Mouse (Mus musculus) embryonic facial prominence, embryonic 14.5 days (tissue): Measurements from ENCODE around the gene Ripor1. TPM values are rescaled to one million over a fixed set of nuclear protein-coding genes. Genes with fewer than 3 reads are reported as not detected.

Experiments
- ATAC-seq: fragments of 200-750 bp; cut with Nextera tagmentation; 2 replicates; pipeline ENCODE4 v1.8.0; 2017; ENCODE audit warnings: low read depth, moderate number of reproducible peaks, moderate TSS enrichment
- DNase-seq: peaks from one replicate; pipeline ENCODE4 v3.0.0-alpha.2; 2015; ENCODE audit warnings: low spot score
- H3K27ac ChIP-seq: fragments of 300-500 bp; sonication (generic); replicated peaks from 2 replicates; pipeline ENCODE4 v1.5.1; 2014; ENCODE audit warnings: low read depth, mild to moderate bottlenecking, low read length, moderate library complexity
- H3K27me3 ChIP-seq: fragments of 300-500 bp; sonication (generic); replicated peaks from 2 replicates; pipeline ENCODE4 v1.6.1; 2014; ENCODE audit warnings: low read length; ENCODE audit not compliant: control insufficient read depth, insufficient read depth
- H3K36me3 ChIP-seq: fragments of 300-500 bp; sonication (generic); 2 replicates; pipeline ENCODE4 v1.6.1; 2014; ENCODE audit warnings: low read length, mixed read lengths; ENCODE audit not compliant: control insufficient read depth, insufficient read depth
- H3K4me1 ChIP-seq: fragments of 300-500 bp; sonication (generic); 2 replicates; pipeline ENCODE4 v1.6.1; 2014; ENCODE audit warnings: antibody characterized with exemption, low read length; ENCODE audit not compliant: control insufficient read depth, insufficient read depth
- H3K4me2 ChIP-seq: fragments of 300-500 bp; sonication (generic); 2 replicates; pipeline ENCODE4 v1.6.1; 2014; ENCODE audit warnings: low read depth, mild to moderate bottlenecking, low read length, moderate library complexity, mixed read lengths
- H3K4me3 ChIP-seq: fragments of 300-500 bp; sonication (generic); 2 replicates; pipeline ENCODE4 v1.5.1; 2014; ENCODE audit warnings: low read depth, mild to moderate bottlenecking, low read length
- H3K9ac ChIP-seq: fragments of 300-500 bp; sonication (generic); 2 replicates; pipeline ENCODE4 v1.6.1; 2014; ENCODE audit warnings: low read depth, mild to moderate bottlenecking, low read length, moderate library complexity, mixed read lengths
- H3K9me3 ChIP-seq: fragments of 300-500 bp; sonication (generic); 2 replicates; pipeline ENCODE4 v1.6.1; 2016; ENCODE audit warnings: low read length; ENCODE audit not compliant: control insufficient read depth
- WGBS: fragments of 180-500 bp; shearing (Covaris S2); extraction: QIAGEN DNeasy Blood & Tissue Kit; methylation state at CpG from one replicate; pipeline ENCODE4 v1.1.7; 2014; 5-methylcytosine and 5-hydroxymethylcytosine counted together
- polyA plus RNA-seq: library from polyadenylated mRNA; unstranded; fragments of >200 nt; fragmentation: Nextera tagmentation; extraction: Ambion mirVana; gene quantifications from 2 replicates; pipeline ENCODE4 v1.2.1, GENCODE M21; 2014

Ripor1 gene
- polyA plus RNA-seq, 1 experiment from 2014 or later: 23.6 TPM

DNA sequence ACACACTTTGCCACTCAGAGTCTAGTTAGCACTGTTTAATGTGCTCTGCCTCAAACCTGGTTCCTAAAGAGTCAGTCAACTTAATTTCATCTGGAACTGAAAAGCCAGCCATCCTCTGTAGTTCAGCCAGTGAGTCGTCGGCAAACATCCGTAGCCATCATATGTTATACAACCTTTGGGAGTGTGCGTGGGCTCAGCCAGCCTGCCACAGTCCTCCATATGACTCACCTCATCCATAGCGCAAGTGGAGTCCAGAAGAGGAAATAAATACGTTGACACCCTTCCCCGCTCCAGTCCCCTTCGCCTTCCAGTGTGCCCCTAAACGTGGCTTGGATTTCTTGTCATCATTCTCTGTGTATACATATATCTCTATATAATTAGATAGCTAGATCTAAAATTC lies 33.2 kb upstream of the Ripor1 start:
- H3K9ac ChIP-seq: no peak overlapping the region
- H3K27ac ChIP-seq: no peak overlapping the region
- WGBS: 86% methylated on average over 9 of the region's 9 CpGs
- ATAC-seq (no peak), DNase-seq (no peak)
- H3K36me3 ChIP-seq: no peaks in the 10 kb centered on the region
- no peaks in the 10 kb centered on the region for H3K27me3 ChIP-seq
- H3K4me3 ChIP-seq: no peak overlapping the region
- no peaks in the 10 kb centered on the region for H3K4me1 ChIP-seq
- H3K4me2 ChIP-seq: no peak overlapping the region
- no peaks in the 10 kb centered on the region for H3K9me3 ChIP-seq

DNA sequence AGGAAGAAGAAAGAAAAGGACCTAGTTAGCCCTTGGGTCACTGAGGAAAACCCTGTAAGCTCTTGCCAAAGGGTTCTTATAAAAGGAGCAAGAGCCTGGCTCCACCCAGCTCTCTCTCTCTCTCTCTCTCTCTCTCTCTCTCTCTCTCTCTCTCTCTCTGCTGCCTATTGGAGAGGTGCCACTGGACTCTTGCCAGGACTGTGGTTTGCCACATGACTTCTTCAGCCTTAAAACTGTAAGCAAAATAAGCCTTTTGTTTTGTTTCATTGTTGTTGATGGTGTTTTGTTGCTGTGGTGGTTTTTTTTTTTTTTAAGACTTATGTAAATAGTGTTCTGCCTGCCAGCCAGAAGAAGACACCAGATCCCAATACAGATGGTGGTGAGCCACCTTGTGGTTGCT lies 31.6 kb upstream of the Ripor1 start:
- H3K4me3 ChIP-seq: no peak overlapping the region
- H3K9me3 ChIP-seq: no peaks in the 10 kb centered on the region
- no peak overlapping the region for H3K27ac ChIP-seq
- H3K36me3 ChIP-seq: no peaks in the 10 kb centered on the region
- no peaks in the 10 kb centered on the region for H3K27me3 ChIP-seq
- no peak for ATAC-seq
- DNase-seq: peak; percentile 59
- no peak overlapping the region for H3K9ac ChIP-seq
- H3K4me1 ChIP-seq: no peaks in the 10 kb centered on the region
- H3K4me2 ChIP-seq: no peak overlapping the region

DNA sequence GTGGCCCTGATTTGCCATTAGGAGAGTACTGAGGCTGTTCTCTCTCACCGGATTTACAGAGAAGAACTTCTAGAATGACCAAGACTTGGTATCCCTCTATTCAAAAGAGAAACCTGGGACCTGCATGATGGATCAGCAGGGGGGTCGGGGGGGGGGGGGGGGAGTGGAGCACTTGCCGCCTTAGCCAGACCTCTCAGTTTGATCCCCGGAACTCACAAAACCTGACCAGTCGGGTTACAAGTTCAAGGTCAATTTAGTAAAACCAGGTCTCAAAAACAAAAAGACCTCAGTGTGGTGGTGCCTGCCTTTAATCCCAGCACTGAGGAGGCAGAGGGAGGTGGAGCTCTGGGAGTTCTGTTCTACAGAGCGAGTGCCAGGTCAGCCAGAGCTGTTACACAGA lies 30.3 kb upstream of the Ripor1 start:
- Histone ChIP-seq H3K9me3 (no peaks in the 10 kb centered on the region), H3K4me1 (no peaks in the 10 kb centered on the region), H3K9ac (no peak overlapping the region), H3K27me3 (no peaks in the 10 kb centered on the region), H3K4me2 (no peak overlapping the region), H3K27ac (no peak overlapping the region), H3K36me3 (no peaks in the 10 kb centered on the region), H3K4me3 (no peak overlapping the region)
- 35% methylated on average over 5 of the region's 6 CpGs for WGBS
- no peak for DNase-seq
- no peak for ATAC-seq

DNA sequence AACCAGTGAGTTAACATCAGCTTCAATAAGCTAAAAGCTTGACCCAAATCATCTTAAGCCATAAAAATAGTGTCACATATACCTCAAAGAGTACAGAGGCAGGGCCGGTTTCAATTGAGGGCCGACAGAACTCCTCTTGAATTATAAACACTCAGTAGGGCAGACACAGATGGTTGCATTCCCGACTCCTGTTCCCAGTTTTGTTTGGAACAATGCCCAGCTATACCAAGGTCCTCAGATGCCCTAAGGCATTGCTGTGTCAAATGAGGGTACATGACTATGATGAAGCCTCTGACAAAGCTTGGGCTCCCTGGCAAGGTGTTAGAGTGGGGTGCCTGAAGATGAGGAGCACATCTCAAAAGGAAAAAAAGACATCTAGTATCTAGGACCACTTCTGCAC lies 29.5 kb upstream of the Ripor1 start:
- Histone ChIP-seq H3K4me3 (no peak overlapping the region), H3K4me2 (no peak overlapping the region), H3K36me3 (no peaks in the 10 kb centered on the region), H3K9me3 (no peaks in the 10 kb centered on the region), H3K27ac (no peak overlapping the region), H3K4me1 (no peaks in the 10 kb centered on the region), H3K27me3 (no peaks in the 10 kb centered on the region), H3K9ac (no peak overlapping the region)
- 22% methylated on average over 3 of the region's 3 CpGs for WGBS
- DNase-seq (peak; percentile 9), ATAC-seq (no peak)

DNA sequence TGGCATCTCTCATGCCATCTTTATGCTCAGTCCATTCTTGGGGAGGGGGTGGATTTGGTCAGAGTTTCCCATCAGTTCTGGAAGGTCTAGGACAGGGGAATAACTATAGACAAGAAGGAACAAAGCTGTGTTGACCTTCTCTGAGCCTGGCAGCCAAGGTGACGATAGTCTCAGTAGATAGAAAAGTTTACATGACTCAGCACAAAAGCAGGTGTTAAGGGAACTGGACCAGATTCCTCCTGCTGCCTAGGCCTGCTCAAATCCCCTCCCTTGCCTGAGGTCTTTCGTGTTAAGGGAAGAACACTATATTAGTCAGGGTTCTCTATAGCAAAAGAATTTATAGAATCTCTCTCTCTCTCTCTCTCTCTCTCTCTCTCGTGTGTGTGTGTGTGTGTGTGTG lies 25.3 kb upstream of the Ripor1 start:
- H3K27ac ChIP-seq: no peak overlapping the region
- no peaks in the 10 kb centered on the region for H3K4me1 ChIP-seq
- no peak overlapping the region for H3K4me2 ChIP-seq
- no peaks in the 10 kb centered on the region for H3K27me3 ChIP-seq
- H3K4me3 ChIP-seq: no peak overlapping the region
- WGBS: 59% methylated on average over 3 of the region's 3 CpGs
- DNase-seq: peak; percentile 12
- ATAC-seq: no peak
- H3K9me3 ChIP-seq: no peaks in the 10 kb centered on the region
- no peak overlapping the region for H3K9ac ChIP-seq
- H3K36me3 ChIP-seq: no peaks in the 10 kb centered on the region

DNA sequence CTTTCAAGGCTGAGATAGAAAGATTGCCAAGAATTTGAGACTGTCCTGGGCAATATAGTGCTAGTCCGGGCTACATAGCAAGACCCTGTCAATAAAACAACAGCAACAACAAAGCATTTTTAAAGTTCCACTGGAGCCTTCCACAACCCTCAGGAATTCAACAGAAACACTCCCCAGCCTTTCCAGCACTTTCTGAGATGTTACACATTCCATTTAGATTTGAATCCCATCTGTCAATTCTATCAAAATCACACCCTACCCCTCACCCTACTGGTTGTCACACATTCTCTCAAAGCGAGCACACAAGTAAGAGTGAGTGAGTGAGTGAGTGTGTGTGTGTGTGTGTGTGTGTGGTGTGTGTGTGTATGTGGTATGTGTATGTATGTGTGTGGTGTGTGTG lies 12.6 kb upstream of the Ripor1 start:
- H3K4me3 ChIP-seq: no peak overlapping the region
- H3K4me2 ChIP-seq: no peak overlapping the region
- WGBS: 66% methylated on average over 2 of the region's 2 CpGs
- no peaks in the 10 kb centered on the region for H3K36me3 ChIP-seq
- H3K27ac ChIP-seq: no peak overlapping the region
- peaks cover 7% of the 10 kb centered on the region for H3K4me1 ChIP-seq
- H3K9me3 ChIP-seq: no peaks in the 10 kb centered on the region
- DNase-seq: peak; percentile 12
- no peak overlapping the region for H3K9ac ChIP-seq
- ATAC-seq: no peak
- no peaks in the 10 kb centered on the region for H3K27me3 ChIP-seq

DNA sequence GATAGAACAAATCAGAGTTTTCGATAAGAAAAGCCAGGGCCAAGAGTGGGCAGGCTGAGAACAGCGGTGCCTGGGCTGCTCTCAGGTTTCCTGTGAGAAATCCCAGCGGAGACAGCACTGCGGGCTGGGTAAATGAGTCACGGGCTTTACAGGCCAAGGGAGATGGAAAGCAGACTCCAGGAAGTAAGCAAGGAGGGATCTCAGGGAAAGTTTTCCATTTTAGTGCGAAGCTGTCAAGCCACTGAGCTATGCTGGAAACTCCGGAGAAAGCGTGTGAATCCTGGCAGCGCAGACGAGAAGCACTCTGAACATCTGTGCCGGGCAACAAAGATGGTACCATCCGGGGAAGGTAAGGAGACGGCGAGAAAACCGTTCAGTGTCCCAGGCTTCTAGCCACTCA lies 11.2 kb upstream of the Ripor1 start:
- DNase-seq (peak; percentile 89), ATAC-seq (peak; percentile 86)
- peak overlapping the region; percentile 50 for H3K9ac ChIP-seq
- peak overlapping the region; percentile 84 for H3K27ac ChIP-seq
- H3K4me1 ChIP-seq: peaks cover 7% of the 10 kb centered on the region
- 6% methylated on average over 15 of the region's 15 CpGs for WGBS
- H3K4me3 ChIP-seq: peak overlapping the region; percentile 25
- no peaks in the 10 kb centered on the region for H3K9me3 ChIP-seq
- H3K4me2 ChIP-seq: peak overlapping the region; percentile 52
- H3K27me3 ChIP-seq: no peaks in the 10 kb centered on the region
- no peaks in the 10 kb centered on the region for H3K36me3 ChIP-seq

DNA sequence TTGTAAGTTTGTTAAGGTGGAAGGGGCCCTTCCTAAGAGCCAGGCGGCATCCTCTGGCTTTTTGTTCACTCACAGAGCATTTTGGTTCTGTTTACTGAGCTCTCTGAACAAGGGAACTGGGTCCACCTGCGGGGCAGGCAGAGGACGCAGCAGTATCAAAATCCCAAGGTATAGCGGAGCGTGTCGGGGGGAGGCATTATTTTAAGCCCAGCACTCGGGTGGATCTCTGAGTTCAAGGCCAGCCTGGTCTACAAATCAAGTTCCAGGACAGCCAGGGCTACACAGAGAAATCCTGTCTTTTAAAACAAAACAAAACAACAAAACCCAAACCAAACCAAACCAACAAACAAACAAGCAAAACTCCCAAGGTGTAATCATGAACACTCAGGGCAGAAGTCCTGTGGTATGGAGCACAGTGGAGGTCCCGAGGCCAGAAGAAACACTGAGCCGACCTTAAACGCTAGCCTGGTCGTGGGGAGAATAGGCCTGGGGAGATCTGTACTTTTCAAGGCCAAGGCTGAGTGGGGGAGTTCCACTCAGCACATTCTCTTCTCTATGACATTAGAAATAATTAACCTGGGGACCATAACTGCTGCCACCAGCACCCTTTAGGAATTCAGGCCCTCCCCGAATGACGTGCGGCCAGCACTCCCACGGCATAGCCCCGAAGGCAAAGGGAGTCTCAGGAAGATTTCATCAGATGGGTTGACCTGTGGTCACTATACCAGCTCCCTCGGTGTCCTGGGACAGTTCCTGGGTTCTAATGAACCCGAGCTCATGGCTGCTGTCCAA lies 10.4 kb upstream of the Ripor1 start:
- peak overlapping the region; percentile 52 for H3K4me2 ChIP-seq
- ATAC-seq (no peak), DNase-seq (no peak)
- peak overlapping the region; percentile 84 for H3K27ac ChIP-seq
- WGBS: 75% methylated on average over 18 of the region's 18 CpGs
- peaks cover 7% of the 10 kb centered on the region for H3K4me1 ChIP-seq
- H3K27me3 ChIP-seq: no peaks in the 10 kb centered on the region
- H3K9me3 ChIP-seq: no peaks in the 10 kb centered on the region
- peak overlapping the region; percentile 50; the same call in 1 of the 2 replicates for H3K9ac ChIP-seq
- peak overlapping the region; percentile 25 for H3K4me3 ChIP-seq
- H3K36me3 ChIP-seq: no peaks in the 10 kb centered on the region
